ENCODE assay signal across 12 mouse cellular contexts in the genomic region with DNA sequence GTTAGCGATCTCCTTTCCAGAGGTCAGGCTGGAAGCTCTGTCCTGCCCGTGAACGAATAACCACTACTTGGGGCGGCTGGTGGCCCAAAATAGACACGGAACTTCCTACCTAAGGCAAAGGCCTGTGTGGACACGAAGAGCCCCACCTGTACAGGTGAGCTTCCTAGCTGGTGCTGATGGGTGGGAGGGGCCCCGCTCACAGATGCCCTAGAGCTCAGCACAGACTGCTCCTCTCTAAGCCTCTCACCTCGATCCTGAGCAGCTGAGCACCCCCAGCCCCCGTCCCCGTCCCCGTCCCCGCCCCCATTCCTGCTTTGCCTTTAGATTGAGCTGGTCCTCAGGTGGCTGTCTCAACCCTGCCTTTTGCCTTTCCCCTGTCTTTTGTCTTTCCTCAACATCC. TPM values are rescaled to one million over a fixed set of nuclear protein-coding genes. Genes with fewer than 3 reads are reported as not detected.
A peak's percentile ranks its signal among the peaks of the same experiment; 100 is the strongest.
DNase-seq lines count a peak whose midpoint lies in the region; ATAC-seq lines count a peak whose summit lies in the region.
"Had no signal": no experiment of that assay in that cellular context is flagged by ENCODE, and none has a peak within 500 bp of the region (broad histone marks: within the 10 kb centered on the region; RNA-seq: fewer than 3 reads in every experiment).

No protein-coding gene starts in this region.

- H3K9ac ChIP-seq in forebrain, embryonic 13.5 days: no peak overlapping the region
- no peak overlapping the region for H3K9ac ChIP-seq in kidney, embryonic 16.5 days (replicated peaks; ENCODE audit: low read length)
- no peak overlapping the region for H3K9ac ChIP-seq in embryonic facial prominence, embryonic 15.5 days
- no peak overlapping the region for H3K9ac ChIP-seq in midbrain, embryonic 14.5 days (replicated peaks; ENCODE audit: low read length)

- DNase-seq in forebrain, embryonic 10.5 days (ENCODE audit: extremely low spot score, low spot score): no peak
- no peak for DNase-seq in kidney, postnatal 25 days
- DNase-seq in midbrain, embryonic 14.5 days: no peak
- DNase-seq in layer of hippocampus, adult 9-11 months: no peak
- DNase-seq in cerebellum, postnatal 25 days: no peak
- DNase-seq: cerebellum, adult 18-20 months; kidney, adult 9 months had no signal

- no peak overlapping the region for H3K4me2 ChIP-seq in forebrain, embryonic 13.5 days
- H3K4me2 ChIP-seq in kidney, embryonic 16.5 days (replicated peaks; ENCODE audit: low read depth, low read length): 0 out of 2 replicates have a peak overlapping the region, but pooled peaks have one; percentile 39
- peak overlapping the region; percentile 40; the same call in 1 of the 2 replicates for H3K4me2 ChIP-seq in embryonic facial prominence, embryonic 15.5 days (replicated peaks)
- peak overlapping the region; percentile 40; the same call in 1 of the 2 replicates for H3K4me2 ChIP-seq in midbrain, embryonic 14.5 days (ENCODE audit: low read length)

- peaks cover 21% of the 10 kb centered on the region; the same call in 1 of the 2 replicates for H3K27me3 ChIP-seq in forebrain, embryonic 10.5 days (ENCODE audit: poor library complexity, severe bottlenecking)
- H3K27me3 ChIP-seq in forebrain, embryonic 13.5 days: no peaks in the 10 kb centered on the region
- no peaks in the 10 kb centered on the region for H3K27me3 ChIP-seq in kidney, embryonic 16.5 days (ENCODE audit: insufficient read depth, low read length)
- H3K27me3 ChIP-seq in embryonic facial prominence, embryonic 15.5 days: no peaks in the 10 kb centered on the region
- no peaks in the 10 kb centered on the region for H3K27me3 ChIP-seq in midbrain, embryonic 14.5 days (ENCODE audit: control insufficient read depth, insufficient read depth, low read length)

- H3K4me1 ChIP-seq in forebrain, embryonic 10.5 days: peaks cover 31% of the 10 kb centered on the region
- H3K4me1 ChIP-seq in forebrain, embryonic 13.5 days: peaks cover 19% of the 10 kb centered on the region
- H3K4me1 ChIP-seq in kidney, embryonic 16.5 days (ENCODE audit: insufficient read depth, low read length): peaks cover 12% of the 10 kb centered on the region; the same call in 1 of the 2 replicates
- peaks cover 30% of the 10 kb centered on the region for H3K4me1 ChIP-seq in embryonic facial prominence, embryonic 15.5 days
- peaks cover 16% of the 10 kb centered on the region for H3K4me1 ChIP-seq in midbrain, embryonic 14.5 days (ENCODE audit: control insufficient read depth, insufficient read depth, low read length)

- no peak for ATAC-seq in forebrain, embryonic 13.5 days
- no peak for ATAC-seq in kidney, embryonic 16.5 days (ENCODE audit: low FRiP score, low TSS enrichment)
- ATAC-seq in embryonic facial prominence, embryonic 15.5 days (ENCODE audit: insufficient number of reproducible peaks, low FRiP score, low TSS enrichment, low read depth): no peak
- no peak for ATAC-seq in midbrain, embryonic 14.5 days (ENCODE audit: low FRiP score, low TSS enrichment)
- ATAC-seq: hindbrain, embryonic 16.5 days; Patski had no signal

- WGBS in forebrain, embryonic 10.5 days: 15% methylated on average over 12 of the region's 12 CpGs
- 36% methylated on average over 9 of the region's 12 CpGs for WGBS in forebrain, embryonic 13.5 days
- WGBS in kidney, embryonic 16.5 days: 33% methylated on average over 12 of the region's 12 CpGs
- WGBS in embryonic facial prominence, embryonic 15.5 days: 23% methylated on average over 12 of the region's 12 CpGs
- 30% methylated on average over 12 of the region's 12 CpGs for WGBS in midbrain, embryonic 14.5 days

- peak overlapping the region; percentile 82 for H3K27ac ChIP-seq in forebrain, embryonic 10.5 days
- no peak overlapping the region for H3K27ac ChIP-seq in forebrain, embryonic 13.5 days
- H3K27ac ChIP-seq in kidney, embryonic 16.5 days (ENCODE audit: low read length): no peak overlapping the region
- peak overlapping the region; percentile 80 for H3K27ac ChIP-seq in embryonic facial prominence, embryonic 15.5 days (replicated peaks)
- H3K27ac ChIP-seq in midbrain, embryonic 14.5 days (replicated peaks; ENCODE audit: low read depth, low read length): peak overlapping the region; percentile 55

- H3K9me3 ChIP-seq in forebrain, embryonic 10.5 days: peaks cover 14% of the 10 kb centered on the region
- no peaks in the 10 kb centered on the region; the same call in 1 of the 2 replicates for H3K9me3 ChIP-seq in forebrain, embryonic 13.5 days (replicated peaks)
- H3K9me3 ChIP-seq in kidney, embryonic 16.5 days (ENCODE audit: low read length): peaks cover 11% of the 10 kb centered on the region
- peaks cover 8% of the 10 kb centered on the region; the same call in 1 of the 2 replicates for H3K9me3 ChIP-seq in embryonic facial prominence, embryonic 15.5 days (replicated peaks)
- H3K9me3 ChIP-seq in midbrain, embryonic 14.5 days (ENCODE audit: control insufficient read depth, low read length): 0 out of 2 replicates have a peak, but pooled peaks cover 8% of the 10 kb centered on the region

- H3K4me3 ChIP-seq in forebrain, embryonic 10.5 days: peak overlapping the region; percentile 36; the same call in 1 of the 2 replicates
- no peak overlapping the region for H3K4me3 ChIP-seq in forebrain, embryonic 13.5 days
- H3K4me3 ChIP-seq in kidney, embryonic 16.5 days (ENCODE audit: low read length): no peak overlapping the region
- no peak overlapping the region for H3K4me3 ChIP-seq in embryonic facial prominence, embryonic 15.5 days (replicated peaks)
- H3K4me3 ChIP-seq in midbrain, embryonic 14.5 days (replicated peaks; ENCODE audit: low read depth, low read length): no peak overlapping the region

- no peaks in the 10 kb centered on the region for H3K36me3 ChIP-seq in forebrain, embryonic 10.5 days (replicated peaks)
- H3K36me3 ChIP-seq in forebrain, embryonic 13.5 days (ENCODE audit: poor library complexity, severe bottlenecking): no peaks in the 10 kb centered on the region
- H3K36me3 ChIP-seq in kidney, embryonic 16.5 days (ENCODE audit: insufficient read depth, low read length): no peaks in the 10 kb centered on the region
- H3K36me3 ChIP-seq in embryonic facial prominence, embryonic 15.5 days: 0 out of 2 replicates have a peak, but pooled peaks cover 4% of the 10 kb centered on the region
- no peaks in the 10 kb centered on the region for H3K36me3 ChIP-seq in midbrain, embryonic 14.5 days (ENCODE audit: control insufficient read depth, insufficient read depth, low read length)

RNA-seq across cellular contexts. Expression of a gene that starts 32.7 kb away (rescaled TPM):
- polyA plus RNA-seq in forebrain, embryonic 10.5 days (2016; fragmentation: Nextera tagmentation; extraction: Ambion mirVana): 785 and 825 TPM in 2 replicates
- polyA plus RNA-seq in forebrain, embryonic 13.5 days (2015; fragmentation: Nextera tagmentation; extraction: Ambion mirVana): 544 and 592 TPM in 2 replicates
- 730 and 733 TPM in 2 replicates for polyA plus RNA-seq in kidney, embryonic 16.5 days (2015; fragmentation: Nextera tagmentation; extraction: Ambion mirVana)
- 799 and 857 TPM in 2 replicates for polyA plus RNA-seq in embryonic facial prominence, embryonic 15.5 days (2015; fragmentation: Nextera tagmentation; extraction: Ambion mirVana)
- 523 and 525 TPM in 2 replicates for polyA plus RNA-seq in midbrain, embryonic 14.5 days (2014; fragmentation: Nextera tagmentation; extraction: Ambion mirVana)

Comparison
In these comparisons a context has a peak if more than half of its experiments do, and no peak if none do; other contexts are left out.
1. H3K27ac ChIP-seq: peak in forebrain, embryonic 10.5 days (single experiment), embryonic facial prominence, embryonic 15.5 days (single experiment) and midbrain, embryonic 14.5 days (single experiment); none in forebrain, embryonic 13.5 days (single experiment) and kidney, embryonic 16.5 days (single experiment).